Mouse (Mus musculus): ENCODE data around the gene C1qbp.

C1qbp gene

DNA sequence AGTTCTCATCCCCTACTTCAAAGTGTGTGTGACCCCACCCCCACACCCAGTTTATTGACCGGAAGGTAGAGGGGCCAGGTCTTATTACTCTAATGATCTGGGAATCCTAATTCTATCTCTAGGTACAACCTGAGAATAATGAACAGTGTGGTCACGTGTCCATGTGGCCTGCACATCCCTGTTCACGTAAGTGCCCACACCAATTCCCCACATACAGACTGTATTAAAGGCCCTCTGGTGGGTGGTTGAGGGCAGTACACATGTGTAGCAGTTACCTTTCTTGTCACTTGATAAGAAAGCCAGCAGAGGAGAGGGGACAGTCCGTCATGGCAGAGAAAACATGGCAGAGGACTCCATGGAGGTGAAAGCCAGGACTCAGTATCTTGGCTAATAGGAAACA lies 8.9 kb downstream of the C1qbp start:
- peak; percentile 71 for DNase-seq (ENCODE audit: low read depth, low spot score)

DNA sequence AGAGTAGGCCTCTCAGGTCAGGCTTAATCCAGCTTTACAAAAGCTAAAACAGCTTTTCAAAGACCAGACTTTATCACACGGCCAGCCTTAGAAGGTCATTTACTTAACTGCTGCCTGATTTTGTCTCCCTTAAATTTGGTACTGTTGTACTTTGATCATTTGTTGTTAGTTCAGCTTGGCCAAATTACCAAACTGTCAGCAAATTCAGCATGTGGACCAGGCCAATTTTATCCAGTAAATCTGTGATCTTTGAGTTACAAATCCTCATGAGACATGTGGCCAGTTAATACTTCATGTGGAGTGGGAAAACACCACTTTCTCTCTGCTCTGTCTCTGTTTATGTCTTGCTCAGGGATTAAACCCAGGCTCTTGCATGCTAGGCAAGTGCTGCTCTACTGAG lies 10.2 kb downstream of the C1qbp start:
- no peak for DNase-seq (ENCODE audit: low read depth, low spot score)

DNA sequence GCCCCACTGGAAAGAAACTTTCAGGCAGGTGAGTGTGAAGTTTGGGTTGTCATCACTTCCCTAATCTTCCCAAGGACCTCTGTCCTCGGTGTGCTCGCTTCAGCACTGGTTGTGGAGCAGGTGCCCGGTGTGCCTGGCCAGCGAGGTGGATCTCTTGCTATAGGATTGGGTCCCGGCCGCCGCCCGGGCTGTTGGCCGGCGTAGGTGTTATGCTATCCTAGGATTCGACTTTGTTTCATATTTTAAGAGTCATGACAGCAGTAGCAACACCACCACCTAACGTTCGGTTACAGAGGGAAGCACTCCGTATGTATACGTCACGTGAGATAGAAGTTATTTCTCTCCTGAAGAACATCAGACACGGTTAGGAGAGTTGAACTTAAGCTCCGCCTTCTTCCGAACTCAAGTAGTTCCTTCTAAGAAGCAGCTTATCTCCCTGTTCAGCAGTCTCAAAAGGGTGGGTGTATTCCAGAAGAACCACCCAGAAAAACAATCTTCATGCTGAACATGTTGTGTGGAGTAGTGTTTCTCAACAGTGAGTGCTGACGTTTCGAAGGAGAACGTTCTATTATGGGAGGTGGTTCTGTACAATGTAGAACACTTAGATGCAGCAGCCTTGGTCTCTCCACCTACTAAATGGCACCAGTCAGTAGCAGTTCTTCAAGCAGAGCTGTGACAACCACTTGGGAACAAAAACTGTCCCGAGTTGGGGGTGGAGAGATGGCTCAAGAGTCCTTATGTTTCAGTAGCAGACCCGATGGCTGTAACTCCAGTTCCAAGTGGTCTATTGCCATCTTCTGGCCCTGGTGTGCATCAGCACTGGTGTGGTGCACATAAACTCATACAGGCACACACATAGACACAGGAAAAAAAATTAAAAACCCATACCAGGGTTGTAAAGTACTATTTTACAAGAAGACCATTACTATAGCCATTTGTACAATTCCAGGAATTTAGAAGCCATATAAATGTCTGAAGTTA lies 12.0 kb downstream of the C1qbp start:
- DNase-seq (ENCODE audit: low read depth, low spot score), result peak; percentile 71

DNA sequence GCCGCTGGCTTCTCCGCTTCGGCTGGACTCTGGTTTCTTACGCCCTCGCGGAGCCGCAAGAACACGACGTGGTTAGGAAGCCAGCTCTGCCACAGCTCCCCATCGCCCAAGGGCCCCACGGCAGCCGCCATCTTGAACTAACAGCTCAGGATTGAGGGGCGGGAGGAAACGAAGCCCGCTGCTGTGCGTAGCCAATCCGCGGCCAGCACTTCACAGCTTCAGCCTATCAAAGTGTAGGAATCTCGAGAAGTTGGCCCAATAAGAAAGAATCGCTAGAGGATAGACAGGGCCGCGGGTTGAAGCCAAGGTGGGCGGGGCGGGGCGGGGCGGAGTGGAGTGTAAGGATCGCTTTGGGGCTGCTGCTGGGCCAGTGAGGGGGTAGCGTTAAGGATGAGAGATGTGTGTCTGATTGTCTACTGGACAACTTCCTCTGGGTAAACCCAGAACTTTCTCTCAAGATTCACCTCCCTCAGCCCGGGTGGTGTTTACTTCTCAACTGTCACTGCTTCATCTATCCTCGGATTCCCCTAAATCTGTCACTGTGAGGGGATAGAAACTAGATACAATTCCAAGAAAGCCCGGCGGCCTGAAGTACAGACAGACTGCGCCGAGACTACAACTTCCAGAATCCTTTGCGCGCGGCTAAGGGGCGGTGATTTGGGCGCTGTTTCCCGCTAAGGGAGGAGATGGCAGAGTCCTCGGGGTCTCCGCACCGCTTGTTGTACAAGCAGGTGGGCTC lies 12.8 kb downstream of the C1qbp start, which contains the start of the genes Nup88 and Rpain:
Nup88 (minus strand) TSS at position 153 of the 739 bp plus-strand sequence.
Rpain (plus strand) TSS at position 393 of the 739 bp plus-strand sequence.
- DNase-seq (ENCODE audit: low read depth, low spot score), result peak; percentile 98

DNA sequence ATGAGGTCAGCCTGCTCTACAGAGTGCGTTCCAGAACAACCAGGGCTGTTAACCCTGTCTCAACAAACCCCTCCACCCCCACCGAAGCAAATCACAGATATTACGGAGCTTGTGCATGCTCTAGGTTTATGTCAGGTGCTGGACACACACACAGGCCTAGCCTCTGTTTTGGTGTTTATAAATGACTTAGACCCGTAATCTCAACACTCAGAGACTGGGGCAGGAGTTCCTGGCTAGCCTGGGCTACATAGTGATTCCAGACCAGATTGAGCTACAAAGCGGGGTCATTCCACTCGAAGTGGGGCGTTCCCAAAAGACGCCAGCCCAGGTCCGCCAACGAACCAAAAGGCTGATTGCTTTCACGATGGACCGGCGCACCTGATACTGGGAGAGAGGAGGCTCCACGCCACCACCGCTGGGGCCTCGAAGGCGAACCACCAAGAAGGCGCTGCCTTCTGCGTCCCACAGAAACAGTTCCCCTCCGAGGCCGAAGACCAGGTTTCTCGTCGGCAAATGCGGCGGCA lies 13.5 kb downstream of the C1qbp start:
- peak; percentile 69 for DNase-seq (ENCODE audit: low read depth, low spot score)

DNA sequence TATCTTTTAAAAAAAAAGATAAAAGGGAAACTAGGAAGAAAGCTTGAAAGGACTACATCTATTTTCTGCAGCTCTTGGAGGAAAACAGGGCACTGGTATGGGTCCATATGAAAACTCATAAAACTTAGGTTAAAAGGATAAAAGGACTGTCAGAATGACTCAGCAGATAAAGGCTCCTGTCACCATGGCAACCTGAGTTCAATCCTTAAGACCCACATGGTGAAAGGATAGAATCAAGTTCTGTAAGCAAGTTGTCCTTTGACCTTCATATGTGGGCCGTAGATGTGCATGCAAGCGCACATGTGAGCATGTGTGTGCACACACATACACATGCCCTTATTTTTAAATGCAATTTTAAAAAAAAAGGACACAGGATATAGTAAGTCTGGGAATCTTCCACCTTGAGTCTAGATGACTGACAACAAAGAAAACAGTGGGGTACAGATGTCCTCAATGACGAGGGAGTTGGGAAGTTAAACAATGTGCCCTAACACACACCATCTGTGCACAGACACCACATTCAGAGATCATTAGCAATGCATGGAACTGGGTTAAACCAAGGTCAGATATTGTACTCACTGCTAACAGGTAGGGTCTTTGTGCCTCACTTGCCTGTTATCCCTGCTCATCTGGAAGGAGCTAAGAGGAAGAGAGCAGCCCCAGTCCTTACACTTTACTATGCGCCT lies 18.5 kb downstream of the C1qbp start:
- DNase-seq (ENCODE audit: low read depth, low spot score), result peak; percentile 66

DNA sequence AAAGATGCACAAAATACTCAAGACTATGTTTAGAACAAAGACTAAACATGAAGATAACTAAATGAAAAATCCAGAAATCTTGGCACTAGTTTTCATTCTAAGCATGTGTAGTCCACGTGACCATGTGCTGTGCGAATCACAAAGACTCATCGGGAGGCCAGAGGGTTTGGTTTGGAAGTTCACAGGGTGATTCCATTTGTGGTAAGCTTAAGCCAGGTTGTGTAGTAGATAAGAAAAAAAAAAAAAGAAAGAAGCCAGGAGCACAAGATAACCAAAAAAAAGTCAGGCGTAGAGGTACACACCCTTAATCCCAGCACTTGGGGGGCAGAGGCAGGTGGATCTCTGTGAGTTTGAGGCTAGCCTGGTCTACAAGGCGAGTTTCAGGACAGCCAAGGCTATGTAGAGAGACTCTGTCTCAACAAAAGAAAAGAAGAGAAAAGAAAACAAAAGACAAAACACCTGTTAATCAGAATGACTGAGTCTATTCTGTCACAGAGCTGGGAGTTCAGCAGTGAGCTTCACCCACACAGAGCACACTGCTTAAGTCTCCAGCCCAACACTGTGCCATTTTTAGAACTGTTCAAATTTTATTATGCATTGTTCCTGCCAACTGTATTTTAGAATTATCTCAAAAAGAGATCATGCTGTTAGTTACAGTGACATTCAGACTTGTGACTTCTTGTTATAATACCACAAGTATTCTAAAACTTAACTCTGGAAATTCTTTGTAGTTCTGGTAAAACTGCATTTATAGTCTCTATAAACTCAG lies 21.9 kb downstream of the C1qbp start:
- no peak for DNase-seq (ENCODE audit: low read depth, low spot score)

DNA sequence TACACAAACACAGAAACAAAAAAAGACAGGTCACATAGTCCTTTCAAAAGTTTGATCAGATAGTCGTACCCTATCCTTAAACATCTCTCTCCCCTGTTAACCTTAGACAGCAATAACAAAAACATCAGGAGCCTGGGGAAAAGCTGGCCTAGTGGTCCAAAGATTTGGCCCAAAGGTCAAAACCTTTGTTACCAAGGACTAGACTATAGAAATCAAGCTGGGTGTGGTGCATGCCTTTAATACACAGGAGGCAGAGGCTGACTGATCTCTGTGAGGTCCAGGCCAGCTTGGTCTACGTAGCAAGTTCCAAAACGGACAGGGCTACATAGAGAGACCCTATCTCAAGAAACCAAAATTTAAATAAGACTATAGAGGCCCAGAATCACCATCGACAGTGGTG lies 28.1 kb downstream of the C1qbp start:
- DNase-seq (ENCODE audit: low read depth, low spot score), result peak; percentile 64

DNA sequence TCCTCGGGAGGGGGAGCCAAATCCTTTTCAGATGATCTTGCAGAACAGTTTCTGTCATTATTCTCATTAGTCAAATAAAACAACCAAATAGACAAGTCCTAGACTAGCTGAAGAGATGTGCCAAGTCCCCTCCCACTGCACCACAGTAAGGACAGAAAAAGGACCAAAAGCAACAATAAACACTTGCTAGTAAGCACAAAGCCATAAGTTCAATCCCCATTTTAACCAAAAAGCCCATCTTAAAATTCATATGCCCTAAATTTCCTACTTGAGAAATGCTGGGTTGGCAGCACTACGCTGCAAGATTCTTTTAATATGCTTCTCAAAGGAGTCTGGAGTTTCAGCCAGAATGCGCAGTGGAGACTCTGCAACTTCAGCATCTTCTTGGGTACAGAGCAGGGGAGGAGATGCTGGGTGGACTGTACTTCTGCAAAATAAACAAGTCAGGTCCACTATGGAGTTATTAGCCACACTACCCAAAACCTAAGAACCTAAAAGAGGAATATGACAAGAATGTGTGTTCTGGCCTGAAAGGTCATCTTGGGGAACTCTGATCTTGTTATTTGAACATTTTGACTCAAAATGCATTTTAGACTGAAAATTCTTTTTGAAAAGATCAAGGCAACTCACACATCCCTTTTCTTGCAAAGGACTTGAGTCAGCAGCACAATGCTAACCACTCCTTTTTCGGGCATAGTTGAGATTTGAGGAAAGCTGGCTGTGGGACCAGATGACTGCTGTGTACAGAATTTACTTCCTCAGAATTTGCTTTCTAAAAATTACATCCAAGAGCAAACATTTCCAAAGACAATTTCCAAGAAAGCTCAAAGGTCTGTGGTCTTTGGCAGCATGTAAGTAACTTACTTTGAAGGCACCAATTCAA lies 37.6 kb downstream of the C1qbp start:
- no peak for DNase-seq (ENCODE audit: low read depth, low spot score)

DNA sequence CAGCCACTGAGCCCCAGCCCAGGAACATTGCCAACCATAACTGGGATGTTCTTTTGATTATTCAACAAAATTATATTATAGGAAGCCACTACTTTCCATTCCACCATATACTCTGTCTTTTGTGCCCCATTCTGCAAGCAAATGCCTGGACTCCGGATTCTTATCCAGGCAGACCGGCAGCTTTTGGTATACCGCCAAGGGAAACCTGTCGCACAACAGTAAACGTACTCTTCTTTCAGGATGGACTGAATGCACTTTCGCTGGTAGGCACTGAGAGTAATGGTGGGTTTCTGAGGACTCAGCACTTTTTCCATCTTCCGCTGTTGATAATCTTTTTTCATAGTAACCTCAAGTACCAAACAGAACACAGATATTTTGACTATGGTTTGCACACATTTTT lies 39.2 kb downstream of the C1qbp start:
- no peak for DNase-seq (ENCODE audit: low read depth, low spot score)

DNA sequence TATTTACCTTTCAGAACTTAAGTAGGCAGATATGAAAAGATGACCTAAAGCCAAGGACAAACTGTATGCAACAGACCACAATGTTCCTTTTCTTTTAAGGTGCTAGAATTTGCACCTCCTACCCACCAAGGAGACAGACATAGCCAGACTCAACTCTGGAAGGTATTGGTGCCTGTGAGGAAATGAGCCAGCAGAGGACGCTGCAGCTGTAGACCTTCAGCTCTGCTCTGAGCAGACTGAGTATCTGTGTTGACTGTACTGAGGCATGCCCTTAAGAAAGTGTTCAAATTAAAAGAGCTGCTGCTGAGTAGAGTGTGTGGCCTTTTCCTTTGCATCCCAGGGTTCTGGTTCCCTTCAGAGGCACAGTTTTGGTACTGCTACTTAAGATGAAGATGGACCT lies 40.2 kb downstream of the C1qbp start:
- DNase-seq (ENCODE audit: low read depth, low spot score), result peak; percentile 29

DNA sequence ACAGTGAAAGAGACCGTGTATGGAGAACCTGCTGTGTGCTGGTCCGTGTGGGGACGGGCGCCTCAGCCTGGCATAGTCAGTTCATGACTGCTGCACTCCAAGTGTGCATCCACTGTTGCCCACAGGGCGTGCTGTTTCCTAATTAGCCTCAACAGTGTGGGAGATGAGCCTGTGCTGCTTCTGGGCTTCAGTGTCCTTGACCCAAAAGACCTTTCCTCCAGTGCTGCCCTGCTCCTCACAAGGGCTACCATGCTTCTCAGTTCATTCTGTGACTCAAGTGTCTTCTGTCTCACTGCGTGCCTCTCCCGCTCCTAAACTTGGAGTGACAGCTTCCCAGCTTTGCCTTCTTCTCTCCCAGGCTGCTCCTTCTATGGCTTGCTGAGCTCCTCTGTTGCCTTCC lies 47.5 kb downstream of the C1qbp start:
- peak; percentile 67 for DNase-seq (ENCODE audit: low read depth, low spot score)

DNA sequence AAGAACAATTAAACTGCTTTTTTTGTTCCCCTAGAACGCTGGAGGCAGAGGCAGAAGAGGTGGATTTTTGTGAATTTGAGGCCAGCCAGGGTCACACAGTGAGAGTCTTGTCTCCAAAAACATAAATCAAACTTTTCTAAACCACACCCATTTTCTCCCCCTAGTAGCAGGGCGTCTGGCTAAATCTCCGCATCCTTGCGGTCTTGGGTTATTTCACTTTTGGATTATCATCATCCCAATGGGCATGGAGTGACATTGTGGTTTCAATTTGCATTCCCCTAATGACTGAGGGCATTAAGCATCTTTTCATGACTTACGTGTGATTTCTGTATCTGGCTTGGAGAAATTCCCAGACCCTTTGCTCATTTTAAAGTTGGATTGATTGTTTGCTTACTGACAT lies 51.4 kb downstream of the C1qbp start:
- no peak for DNase-seq (ENCODE audit: low read depth, low spot score)

Measured in ZHBTc4 (cell line).